Mouse (Mus musculus): ENCODE results near the gene Csnk2b.

DNA sequence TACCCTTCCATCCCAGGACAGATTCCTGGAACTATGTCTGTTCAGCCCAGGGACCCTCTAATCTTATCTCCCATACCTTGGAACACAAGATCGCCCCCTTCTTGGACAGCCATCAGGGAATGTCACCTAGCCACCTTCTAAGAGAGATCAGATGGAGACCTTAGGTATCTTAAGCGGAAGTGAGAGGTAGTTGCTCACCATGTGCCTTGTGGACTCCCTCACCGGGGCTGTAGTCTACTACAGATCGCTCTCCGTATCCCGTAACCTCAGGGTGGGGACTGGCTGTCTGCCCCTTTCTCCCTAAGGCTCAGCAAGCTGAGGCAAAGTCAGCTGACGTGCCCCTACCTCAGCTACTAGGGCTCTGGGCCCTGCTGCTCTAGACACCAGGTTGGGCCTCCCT is 17.8 kb downstream of the Csnk2b start:
- TF ChIP-seq CTCF (IDR thresholded peaks at IDR 0.05) = no peak
- TF ChIP-seq EP300 (IDR thresholded peaks at IDR 0.05) = no peak
